21 mouse cellular contexts compared by ENCODE assay signal in the genomic region with DNA sequence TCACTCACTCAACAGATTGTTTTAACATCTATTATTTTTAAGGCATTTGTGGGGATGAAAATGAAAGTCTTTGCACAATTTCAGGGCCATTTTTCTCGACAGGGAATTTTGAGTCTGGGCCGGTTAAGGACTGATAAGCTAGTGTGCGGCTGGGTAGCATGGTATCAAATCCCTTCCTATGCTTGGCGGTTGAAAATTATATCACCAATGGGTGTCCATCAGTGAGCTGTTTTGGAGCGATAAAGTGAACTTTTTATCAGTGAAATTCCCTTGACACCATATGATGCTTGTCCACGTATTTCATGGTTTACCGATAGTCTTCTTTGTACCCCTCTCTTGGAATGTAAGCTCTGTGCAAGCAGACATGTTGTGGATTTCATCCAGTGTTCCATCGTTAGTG. TPM values are rescaled to one million over a fixed set of nuclear protein-coding genes. Genes with fewer than 3 reads are reported as not detected.
A peak's percentile ranks its signal among the peaks of the same experiment; 100 is the strongest.
DNase-seq lines count a peak whose midpoint lies in the region; ATAC-seq and TF ChIP-seq lines count a peak whose summit lies in the region.
"Had no signal": no experiment of that assay in that cellular context is flagged by ENCODE, and none has a peak within 500 bp of the region (broad histone marks: within the 10 kb centered on the region; RNA-seq: fewer than 3 reads in every experiment).

No protein-coding gene starts in this region.

- TF ChIP-seq CTCF in liver, embryonic 14.5 days (IDR thresholded peaks at IDR 0.05; ENCODE audit: low read depth): no peak

- no peak overlapping the region for H3K4me3 ChIP-seq in liver, embryonic 11.5 days (ENCODE audit: low read depth, low read length)
- H3K4me3 ChIP-seq in liver, embryonic 14.5 days (ENCODE audit: insufficient read depth in 1 of 2, low read depth in 2 of 2, low read length in 2 of 2): no peak overlapping the region
- H3K4me3 ChIP-seq: embryonic facial prominence, embryonic 15.5 days; erythroblast, embryonic 14.5 days; forebrain, embryonic 10.5 days; gastrocnemius, adult 2 months; heart, embryonic 15.5 days; hindbrain, embryonic 13.5 days had no signal

- ATAC-seq in liver, embryonic 11.5 days (replicated peaks; ENCODE audit: low FRiP score): peak; percentile 79
- ATAC-seq in liver, embryonic 14.5 days (ENCODE audit: insufficient read depth): peak; percentile 73
- ATAC-seq: forebrain, embryonic 14.5 days; hindbrain, postnatal 0 days had no signal

- H3K36me3 ChIP-seq in liver, embryonic 11.5 days (ENCODE audit: control insufficient read depth, insufficient read depth, low read length): no peaks in the 10 kb centered on the region
- no peaks in the 10 kb centered on the region for H3K36me3 ChIP-seq in liver, embryonic 14.5 days (replicated peaks; ENCODE audit: control insufficient read depth, insufficient read depth, low read depth)
- H3K36me3 ChIP-seq: embryonic facial prominence, embryonic 15.5 days; forebrain, embryonic 10.5 days; heart, embryonic 15.5 days; hindbrain, embryonic 13.5 days had no signal

- H3K4me2 ChIP-seq in liver, embryonic 11.5 days: no peak overlapping the region
- no peak overlapping the region for H3K4me2 ChIP-seq in liver, embryonic 14.5 days (ENCODE audit: low read depth)
- H3K4me2 ChIP-seq: embryonic facial prominence, embryonic 15.5 days; heart, embryonic 15.5 days; hindbrain, embryonic 13.5 days had no signal

- no peaks in the 10 kb centered on the region for H3K27me3 ChIP-seq in liver, embryonic 11.5 days (replicated peaks; ENCODE audit: control insufficient read depth, insufficient read depth, low read length)
- H3K27me3 ChIP-seq in liver, embryonic 14.5 days (ENCODE audit: control insufficient read depth, insufficient read depth, low read length): no peaks in the 10 kb centered on the region
- H3K27me3 ChIP-seq: embryonic facial prominence, embryonic 15.5 days; heart, embryonic 15.5 days; hindbrain, embryonic 13.5 days had no signal

- DNase-seq in liver, embryonic 11.5 days (ENCODE audit: low spot score): no peak
- no peak for DNase-seq in liver
- peak; percentile 33 for DNase-seq in c-Kit-positive CD71-positive TER-119-negative erythroid progenitor cells, embryonic 14.5 days (ENCODE audit: low read depth)
- DNase-seq in liver, embryonic 14.5 days (ENCODE audit: low read depth in 3 of 3, low spot score in 3 of 3): peak in 2 of 3 experiments; percentile 38 to 59
- no peak for DNase-seq in right cerebral cortex, postnatal 10 days (ENCODE audit: low spot score in 2 of 2)
- DNase-seq in layer of hippocampus, postnatal 14 days (ENCODE audit: low spot score in 2 of 2): no peak
- DNase-seq: adrenal gland, postnatal 10 days; cerebellum, adult 18-20 months; cerebellum, adult 9-11 months; cerebellum, postnatal 36 days; gastrocnemius, adult 2 months; gastrocnemius, postnatal 25 days; heart, postnatal 14 days had no signal

- peak; percentile 80 for TF ChIP-seq EP300 in liver, embryonic 14.5 days (IDR thresholded peaks at IDR 0.05; ENCODE audit: low read depth)

- H3K27ac ChIP-seq in liver, embryonic 11.5 days (ENCODE audit: low read depth, low read length): no peak overlapping the region
- no peak overlapping the region for H3K27ac ChIP-seq in liver, embryonic 14.5 days
- H3K27ac ChIP-seq: embryonic facial prominence, embryonic 15.5 days; forebrain, embryonic 10.5 days; gastrocnemius, adult 2 months; heart, embryonic 15.5 days; hindbrain, embryonic 13.5 days; hindbrain, postnatal 0 days had no signal

- 68% methylated on average over 8 of the region's 8 CpGs for WGBS in liver, embryonic 11.5 days
- 51% methylated on average over 8 of the region's 8 CpGs for WGBS in liver, embryonic 14.5 days (ENCODE audit: insufficient replicate concordance)

- no peaks in the 10 kb centered on the region for H3K9me3 ChIP-seq in liver, embryonic 11.5 days (ENCODE audit: control insufficient read depth, low read length)
- no peaks in the 10 kb centered on the region for H3K9me3 ChIP-seq in liver, embryonic 14.5 days (ENCODE audit: control insufficient read depth, low read length)
- H3K9me3 ChIP-seq: embryonic facial prominence, embryonic 15.5 days; forebrain, embryonic 10.5 days; heart, embryonic 15.5 days; hindbrain, embryonic 13.5 days had no signal

- no peaks in the 10 kb centered on the region; the same call in 1 of the 2 replicates for H3K4me1 ChIP-seq in liver, embryonic 11.5 days (replicated peaks; ENCODE audit: control insufficient read depth, insufficient read depth, low read length)
- peaks cover 0 to 8% of the 10 kb centered on the region in 2 experiments; a peak in 2 of 4 replicates for H3K4me1 ChIP-seq in liver, embryonic 14.5 days (replicated peaks; ENCODE audit: control insufficient read depth in 2 of 2, insufficient read depth in 2 of 2, low read length in 1 of 2)
- H3K4me1 ChIP-seq: embryonic facial prominence, embryonic 15.5 days; forebrain, embryonic 10.5 days; heart, embryonic 15.5 days; hindbrain, embryonic 13.5 days had no signal

- H3K9ac ChIP-seq in liver, embryonic 11.5 days (ENCODE audit: low read depth, low read length): no peak overlapping the region
- H3K9ac ChIP-seq in liver, embryonic 14.5 days (replicated peaks): no peak overlapping the region
- H3K9ac ChIP-seq: embryonic facial prominence, embryonic 15.5 days; heart, embryonic 15.5 days; hindbrain, embryonic 13.5 days had no signal

RNA-seq across cellular contexts. Expression of gene Pawr, which starts 17.5 kb away (rescaled TPM):
- 12.8 and 13.7 TPM in 2 replicates for polyA plus RNA-seq in liver, embryonic 11.5 days (2014; fragmentation: Nextera tagmentation; extraction: Ambion mirVana)
- polyA plus RNA-seq in liver, embryonic 14.5 days (2012; rRNA removed): 2.0 and 3.7 TPM in 2 replicates
- 4.4 and 5.0 TPM in 2 replicates for polyA plus RNA-seq in liver, embryonic 14.5 days (2014; fragmentation: Nextera tagmentation; extraction: Ambion mirVana)
- total RNA-seq in layer of hippocampus, postnatal 14 days (2021): 1 to 10 TPM; 2.4 to 3.5 TPM
- total RNA-seq: granulocyte monocyte progenitor cell, adult 5-6 weeks had no signal

Comparison
In these comparisons a context has a peak if more than half of its experiments do, and no peak if none do; other contexts are left out.
1. DNase-seq: peak in c-Kit-positive CD71-positive TER-119-negative erythroid progenitor cells, embryonic 14.5 days (single experiment) and liver, embryonic 14.5 days (2 of 3); none in liver, embryonic 11.5 days (single experiment), liver (single experiment), right cerebral cortex, postnatal 10 days (0 of 2) and layer of hippocampus, postnatal 14 days (0 of 2).